In genomic region chr7:16780076-16780475, GRCm38 (mm10) we compare ENCODE assay signal across 12 mouse cellular contexts. TPM values are rescaled to one million over a fixed set of nuclear protein-coding genes. Genes with fewer than 3 reads are reported as not detected.
DNase-seq lines count a peak whose midpoint lies in the region; ATAC-seq and TF ChIP-seq lines count a peak whose summit lies in the region.
"Had no signal": no experiment of that assay in that cellular context is flagged by ENCODE, and none has a peak within 500 bp of the region (broad histone marks: within the 10 kb centered on the region; RNA-seq: fewer than 3 reads in every experiment).

No protein-coding gene starts in this region.

- H3K27ac ChIP-seq in ES-E14 (ENCODE audit: insufficient read depth, low read depth, low read length, poor library complexity, severe bottlenecking), result peak overlapping the region; percentile 57
- 0 out of 2 replicates have a peak overlapping the region, but pooled peaks have one; percentile 19 for H3K27ac ChIP-seq in limb, embryonic 10.5 days
- H3K27ac ChIP-seq: embryonic facial prominence, embryonic 13.5 days had no signal

- H3K9ac ChIP-seq in ES-E14 (ENCODE audit: insufficient read depth, low read depth, low read length, poor library complexity, severe bottlenecking), result peak overlapping the region; percentile 29; the same call in 1 of the 2 replicates
- H3K9ac ChIP-seq: embryonic facial prominence, embryonic 13.5 days; midbrain, embryonic 12.5 days had no signal

- peak overlapping the region; percentile 34 to 64; a peak in 3 of 4 replicates for H3K4me3 ChIP-seq in ES-E14 (ENCODE audit: insufficient read depth in 1 of 2, low read depth in 1 of 2, low read length in 2 of 2, poor library complexity in 1 of 2, severe bottlenecking in 1 of 2)
- 0 out of 2 replicates have a peak overlapping the region, but pooled peaks have one; percentile 85 for H3K4me3 ChIP-seq in limb, embryonic 10.5 days

- ATAC-seq in inflammation-experienced regulatory T-cells, adult 6 months, result no peak

- peak; percentile 34 to 69 for DNase-seq in adrenal gland, adult (ENCODE audit: inconsistent age in 2 of 2, low spot score in 1 of 2)
- no peak for DNase-seq in adrenal gland, postnatal 4 days (ENCODE audit: low spot score in 2 of 2)
- no peak for DNase-seq in ES-E14 (ENCODE audit: low read depth, low spot score)
- DNase-seq in heart, postnatal 10 days, result peak; percentile 44 to 62
- no peak for DNase-seq in limb, embryonic 10.5 days (ENCODE audit: low spot score)
- no peak for DNase-seq in natural killer cell, adult 2 months (ENCODE audit: low spot score in 2 of 2)
- DNase-seq in cerebellum, postnatal 4 days (ENCODE audit: low spot score in 2 of 2), result no peak
- DNase-seq: right cerebral cortex, postnatal 25 days had no signal

- no peaks in the 10 kb centered on the region for H3K27me3 ChIP-seq in limb, embryonic 10.5 days (ENCODE audit: low read depth, poor library complexity, severe bottlenecking)
- H3K27me3 ChIP-seq: embryonic facial prominence, embryonic 13.5 days had no signal

- H3K9me3 ChIP-seq in ES-E14 (ENCODE audit: control insufficient read depth, insufficient read depth, low read depth, low read length), result no peaks in the 10 kb centered on the region
- H3K9me3 ChIP-seq in limb, embryonic 10.5 days (replicated peaks), result peaks cover 4% of the 10 kb centered on the region; the same call in 1 of the 2 replicates
- H3K9me3 ChIP-seq: embryonic facial prominence, embryonic 13.5 days; midbrain, embryonic 12.5 days had no signal

- in situ Hi-C loops in ES-E14 (cut with MboI; ENCODE audit: low sequenced_read_pairs in 2 of 2, unreplicated experiment in 2 of 2), result no loop called here

- peaks cover 11% of the 10 kb centered on the region for H3K36me3 ChIP-seq in ES-E14 (ENCODE audit: control insufficient read depth, insufficient read depth, low read length, poor library complexity, severe bottlenecking)
- 0 out of 2 replicates have a peak, but pooled peaks cover 4% of the 10 kb centered on the region for H3K36me3 ChIP-seq in limb, embryonic 10.5 days
- H3K36me3 ChIP-seq: embryonic facial prominence, embryonic 13.5 days; midbrain, embryonic 12.5 days had no signal

- 78% methylated on average over 5 of the region's 5 CpGs for WGBS in limb, embryonic 10.5 days

- H3K4me1 ChIP-seq in ES-E14 (ENCODE audit: control insufficient read depth in 2 of 2, insufficient read depth in 2 of 2, low read length in 2 of 2, poor library complexity in 1 of 2), result peaks cover 2 to 9% of the 10 kb centered on the region in 2 experiments; a peak in 3 of 4 replicates
- H3K4me1 ChIP-seq in limb, embryonic 10.5 days, result peaks cover 45% of the 10 kb centered on the region

- intact Hi-C loops in heart, postnatal 10 days (cut with DNase I), result loop anchor here (2.0 kb wide), 2 partner anchors 19 to 33 kb away; no protein-coding TSS in a partner anchor

TF ChIP-seq in ES-E14, 5 proteins besides CTCF, POLR2A, EP300 and RAD21:
- TF ChIP-seq MAFK (IDR thresholded peaks at IDR 0.05; ENCODE audit: insufficient read depth, low read depth, low read length) (no peak), CHD2 (IDR thresholded peaks at IDR 0.05; ENCODE audit: low read depth, low read length) (no peak), HCFC1 (IDR thresholded peaks at IDR 0.05; ENCODE audit: borderline replicate concordance, insufficient read depth, low read length) (no peak), ZNF384 (IDR thresholded peaks at IDR 0.05; ENCODE audit: low read depth, low read length) (no peak), ZC3H11A (IDR thresholded peaks at IDR 0.05; ENCODE audit: borderline replicate concordance, low read depth, low read length) (no peak)

RNA-seq across cellular contexts. Expression of gene Slc1a5, which starts 1.1 kb away (rescaled TPM):
- 10 to 100 TPM; 60.8 to 61.0 TPM for total RNA-seq in adrenal gland, postnatal 4 days (2021)
- 72.0 and 156 TPM in 2 replicates for total RNA-seq in ES-E14 (2012; rRNA removed)
- total RNA-seq in heart, postnatal 10 days (2021), result 10 to 100 TPM; 22.6 to 28.7 TPM
- 48.3 and 48.7 TPM in 2 replicates for polyA plus RNA-seq in limb, embryonic 10.5 days (2016; fragmentation: Nextera tagmentation; extraction: Ambion mirVana)
- polyA plus RNA-seq in inflammation-experienced regulatory T-cells, adult 6 months (2017; shearing (Covaris generic)), result 100 to 1,000 TPM; 134 to 155 (median 155) TPM

RNA-seq across cellular contexts. Expression of gene Strn4, which starts 35.6 kb away (rescaled TPM):
- 100 to 1,000 TPM in 1 of 2 experiments, 10 to 100 TPM in 1; 96.9 to 106 TPM for total RNA-seq in adrenal gland, postnatal 4 days (2021)
- 76.0 and 105 TPM in 2 replicates for total RNA-seq in ES-E14 (2012; rRNA removed)
- 10 to 100 TPM; 80.1 to 81.2 TPM for total RNA-seq in heart, postnatal 10 days (2021)
- 130 and 145 TPM in 2 replicates for polyA plus RNA-seq in limb, embryonic 10.5 days (2016; fragmentation: Nextera tagmentation; extraction: Ambion mirVana)
- polyA plus RNA-seq in inflammation-experienced regulatory T-cells, adult 6 months (2017; shearing (Covaris generic)), result 10 to 100 TPM; 16.1 to 24.1 (median 19.7) TPM

RNA-seq across cellular contexts. Expression of gene Fkrp, which starts 36.5 kb away (rescaled TPM):
- total RNA-seq in adrenal gland, postnatal 4 days (2021), result 10 to 100 TPM; 26.3 to 29.0 TPM
- total RNA-seq in ES-E14 (2012; rRNA removed), result 12.8 and 18.5 TPM in 2 replicates
- total RNA-seq in heart, postnatal 10 days (2021), result 10 to 100 TPM; 45.5 to 48.1 TPM
- 27.2 and 33.1 TPM in 2 replicates for polyA plus RNA-seq in limb, embryonic 10.5 days (2016; fragmentation: Nextera tagmentation; extraction: Ambion mirVana)
- 1 to 10 TPM; 5.7 to 9.6 (median 8.9) TPM for polyA plus RNA-seq in inflammation-experienced regulatory T-cells, adult 6 months (2017; shearing (Covaris generic))

RNA-seq across cellular contexts. Expression of gene Ap2s1, which starts 41.9 kb away (rescaled TPM):
- total RNA-seq in adrenal gland, postnatal 4 days (2021), result 100 to 1,000 TPM; 169 to 179 TPM
- 188 and 227 TPM in 2 replicates for total RNA-seq in ES-E14 (2012; rRNA removed)
- total RNA-seq in heart, postnatal 10 days (2021), result 100 to 1,000 TPM; 118 TPM
- 250 and 252 TPM in 2 replicates for polyA plus RNA-seq in limb, embryonic 10.5 days (2016; fragmentation: Nextera tagmentation; extraction: Ambion mirVana)
- polyA plus RNA-seq in inflammation-experienced regulatory T-cells, adult 6 months (2017; shearing (Covaris generic)), result 100 to 1,000 TPM in 1 of 3 experiments, 10 to 100 TPM in 2; 62.5 to 127 (median 72.4) TPM

RNA-seq across cellular contexts. Expression of gene Ceacam9, which starts 58.3 kb away (rescaled TPM):
- total RNA-seq in adrenal gland, postnatal 4 days (2021), result not detected
- total RNA-seq in ES-E14 (2012; rRNA removed), result 0.22 TPM in 1 of 2 replicates, not detected in the other
- total RNA-seq in heart, postnatal 10 days (2021), result not detected
- not detected in 2 replicates for polyA plus RNA-seq in limb, embryonic 10.5 days (2016; fragmentation: Nextera tagmentation; extraction: Ambion mirVana)
- not detected for polyA plus RNA-seq in inflammation-experienced regulatory T-cells, adult 6 months (2017; shearing (Covaris generic))
- polyA plus RNA-seq: activated CD4-positive, CD25-positive, alpha-beta regulatory T cell, adult 4 months; embryonic facial prominence, embryonic 13.5 days; midbrain, embryonic 12.5 days had no signal

Comparison
In these comparisons a context has a peak if more than half of its experiments do, and no peak if none do; other contexts are left out.
1. DNase-seq: peak in adrenal gland, adult (2 of 2) and heart, postnatal 10 days (2 of 2); none in adrenal gland, postnatal 4 days (0 of 2), ES-E14 (single experiment), limb, embryonic 10.5 days (single experiment), natural killer cell, adult 2 months (0 of 2) and cerebellum, postnatal 4 days (0 of 2).